Mouse (Mus musculus) T-cell, adult 2 months (primary cell): ENCODE data around the gene Dnah17.

Experiments
- DNase-seq: peaks from one replicate; pipeline ENCODE4 v3.0.0; 2022; ENCODE audit warnings: low spot score

Gene Dnah17

GRCm38 (mm10) chr11:118021806-118022205 lies 108.6 kb downstream of the Dnah17 start:
- peak; percentile 70 for DNase-seq

DNA sequence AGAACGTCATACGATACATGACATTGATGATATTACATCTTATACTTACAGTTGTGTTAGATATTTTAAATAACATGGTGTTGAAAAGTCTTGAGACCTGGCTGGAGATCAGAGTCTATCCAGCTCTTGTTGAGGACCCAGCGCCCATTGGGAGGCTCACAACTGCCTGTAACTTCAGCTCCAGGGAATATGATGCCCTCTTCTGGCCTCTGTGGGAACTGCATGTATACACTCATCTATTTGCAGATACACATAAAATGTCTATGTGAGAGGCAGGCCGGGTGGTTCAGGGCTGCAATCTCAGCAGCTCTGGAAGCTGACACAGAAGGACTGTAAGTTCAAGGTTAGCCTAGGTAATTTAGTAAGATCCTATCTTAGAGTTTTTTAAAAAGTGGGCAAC lies 112.1 kb downstream of the Dnah17 start:
- DNase-seq: peak; percentile 49

GRCm38 (mm10) chr11:118015381-118016145 lies 114.9 kb downstream of the Dnah17 start:
- DNase-seq: peak; percentile 27

GRCm38 (mm10) chr11:118014391-118014995 lies 115.9 kb downstream of the Dnah17 start:
- DNase-seq: peak; percentile 72

GRCm38 (mm10) chr11:118013339-118013738 lies 117.1 kb downstream of the Dnah17 start:
- DNase-seq: no peak

DNA sequence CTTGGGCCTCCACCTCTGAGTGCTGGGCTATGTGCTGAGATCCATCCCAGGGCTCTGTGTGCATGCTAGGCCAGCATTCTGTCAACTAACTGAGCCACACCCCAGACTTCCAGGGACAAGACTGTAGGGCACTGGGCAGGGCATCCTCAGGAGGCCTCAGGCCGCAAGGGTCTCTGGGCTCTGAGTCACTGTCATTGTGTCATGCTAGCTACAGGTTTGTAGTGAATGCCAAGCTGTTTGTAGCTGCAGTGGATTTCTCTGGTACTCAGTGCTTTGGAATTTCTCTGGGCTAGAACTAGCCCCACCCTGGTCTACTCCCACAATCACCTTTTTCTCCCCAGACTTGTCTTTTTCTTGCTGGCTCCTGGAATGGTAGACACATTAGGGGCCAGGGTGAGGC lies 117.8 kb downstream of the Dnah17 start:
- DNase-seq: no peak

- DNase-seq: no peak
These were observed 120.4 kb downstream of the Dnah17 start for GRCm38 (mm10) chr11:118009865-118010571.

- DNase-seq: no peak
These were observed 121.6 kb downstream of the Dnah17 start for GRCm38 (mm10) chr11:118008843-118009242.

DNA sequence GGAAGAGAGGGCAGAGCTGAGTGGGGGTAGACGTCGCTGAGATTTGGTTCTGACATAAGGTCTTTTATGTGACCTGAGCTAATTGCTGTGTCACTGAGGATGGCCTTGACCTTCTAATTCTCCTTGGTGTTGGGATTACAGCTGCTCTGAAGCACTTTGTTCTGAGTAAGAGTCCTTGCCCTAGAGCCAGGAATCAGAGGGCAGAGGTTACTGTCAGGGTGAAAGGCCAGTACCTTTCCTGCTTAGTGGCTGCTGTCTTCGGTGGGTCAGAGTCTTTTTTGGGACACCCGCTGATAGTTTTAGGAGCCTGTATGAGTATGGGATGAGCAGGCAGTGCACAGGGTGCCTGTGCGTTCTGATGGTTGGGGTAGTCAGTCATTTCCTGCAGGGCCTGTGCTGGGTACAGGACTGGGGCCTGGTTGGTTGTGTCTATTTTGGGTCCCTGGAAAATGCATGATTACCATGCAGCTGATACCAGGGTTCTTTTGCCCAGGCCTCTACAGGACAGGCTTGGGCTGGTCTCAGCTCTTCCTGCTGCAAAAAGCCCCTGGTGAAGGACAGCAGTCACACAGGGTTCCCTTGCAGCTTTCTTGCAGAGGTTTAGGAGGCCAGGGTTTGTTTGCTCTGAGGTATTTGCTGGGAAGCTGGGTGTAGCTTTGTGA lies 122.2 kb downstream of the Dnah17 start:
- no peak for DNase-seq

DNA sequence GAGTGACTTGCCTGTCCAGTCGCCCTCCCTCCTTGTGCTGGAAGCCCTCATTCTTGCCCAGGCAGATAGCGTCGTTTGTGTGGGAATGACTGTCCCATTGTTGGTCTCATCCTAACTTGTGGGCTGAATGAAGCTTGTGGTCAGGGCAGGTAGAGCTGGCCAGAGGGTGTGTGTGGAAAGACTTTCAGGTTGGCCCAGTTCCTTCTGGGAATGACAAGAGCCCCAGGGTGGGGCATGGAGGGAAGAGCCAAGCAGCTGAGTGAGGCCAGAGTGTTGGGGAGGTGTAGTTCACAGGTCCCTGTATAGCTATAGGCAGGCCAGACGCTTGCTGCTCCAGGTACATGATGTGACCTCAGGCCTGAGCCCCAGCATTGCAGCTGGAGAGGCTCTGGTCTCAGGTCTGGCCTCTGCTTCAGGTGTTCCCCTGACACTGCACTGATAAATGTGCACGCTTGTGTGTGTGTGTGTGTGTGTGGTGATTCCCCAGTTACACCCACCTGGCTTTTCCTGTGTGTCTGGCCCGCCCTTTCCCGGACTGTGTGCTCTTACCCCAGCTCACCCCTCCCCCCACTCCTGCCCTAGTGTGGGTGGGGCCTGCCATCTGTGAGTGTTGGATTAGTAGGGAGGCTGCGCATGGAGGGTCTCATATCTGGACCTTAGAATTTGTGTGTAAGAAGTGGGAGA lies 122.8 kb downstream of the Dnah17 start:
- no peak for DNase-seq

- no peak for DNase-seq
These were observed 126.2 kb downstream of the Dnah17 start for GRCm38 (mm10) chr11:118004217-118004616.

GRCm38 (mm10) chr11:118003718-118004117 lies 126.7 kb downstream of the Dnah17 start:
- DNase-seq: no peak

DNA sequence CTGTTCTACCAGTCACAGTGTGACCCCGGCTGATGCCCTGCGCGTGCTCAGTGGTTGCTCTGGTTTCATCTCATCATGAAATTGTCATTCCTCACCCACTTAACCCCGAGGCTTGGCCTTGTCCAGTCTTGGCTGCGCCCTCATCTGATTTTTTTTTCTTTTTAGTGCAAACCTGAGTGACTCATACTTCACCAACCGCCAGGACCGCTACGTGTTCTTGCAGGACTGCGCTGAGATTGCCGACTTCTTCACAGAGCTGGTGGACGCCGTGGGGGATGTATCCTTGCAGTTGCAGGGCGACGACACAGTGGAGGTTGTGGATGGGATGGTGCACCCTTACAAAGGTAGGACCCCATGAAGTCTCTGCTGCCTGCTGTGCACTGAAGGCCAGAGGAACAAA lies 127.3 kb downstream of the Dnah17 start:
- DNase-seq: no peak

DNA sequence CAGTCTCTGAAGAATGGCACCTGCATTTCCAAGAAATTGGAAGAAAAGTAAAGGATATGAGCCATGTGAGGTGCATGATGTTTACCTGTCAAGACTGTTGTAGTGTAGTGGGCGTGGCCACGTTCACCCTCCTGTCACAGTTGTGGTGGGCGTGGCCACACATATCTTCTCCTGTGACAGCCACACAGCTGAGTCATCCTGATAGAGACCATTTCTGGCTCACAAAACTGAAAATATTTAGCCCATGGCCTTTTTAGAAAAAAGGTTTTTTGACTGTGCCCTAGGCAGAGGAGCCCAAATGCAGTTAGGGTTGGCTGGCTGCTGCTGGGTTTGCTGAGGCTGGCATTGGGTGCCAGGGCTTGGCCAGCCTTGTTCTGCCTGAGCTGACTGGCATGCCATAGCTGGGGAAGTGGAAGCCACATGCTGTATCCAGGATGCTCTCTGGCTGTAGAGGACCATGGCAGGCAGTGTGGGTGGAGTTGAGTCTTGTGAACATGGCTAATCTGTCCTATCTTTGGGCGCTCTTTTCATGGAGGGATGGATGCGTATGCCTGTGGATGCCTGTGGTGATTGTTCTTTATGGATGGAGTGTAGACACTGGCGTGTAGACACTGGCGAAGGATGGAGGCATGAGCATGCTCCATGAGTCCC lies 129.7 kb downstream of the Dnah17 start:
- no peak for DNase-seq

DNA sequence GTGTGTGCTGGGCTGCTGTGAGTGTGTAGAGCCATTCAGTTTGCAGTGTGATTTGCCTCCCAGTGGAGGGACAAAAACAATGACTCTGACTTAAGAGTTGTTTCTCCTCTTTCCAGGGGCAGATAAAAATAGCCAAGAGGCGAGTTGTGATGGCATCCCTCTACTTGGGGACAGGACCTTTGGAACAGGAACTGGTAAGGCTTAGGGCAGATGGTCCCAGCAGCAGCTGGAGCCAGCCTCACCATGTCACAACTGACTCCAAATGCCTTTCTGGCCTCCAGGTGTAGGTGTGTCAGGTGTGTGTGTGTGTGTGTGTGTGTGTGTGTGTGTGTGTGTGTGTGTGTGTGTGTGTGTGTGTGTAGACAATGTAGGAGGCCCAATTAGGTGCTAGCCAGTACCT lies 130.4 kb downstream of the Dnah17 start:
- DNase-seq: no peak

DNA sequence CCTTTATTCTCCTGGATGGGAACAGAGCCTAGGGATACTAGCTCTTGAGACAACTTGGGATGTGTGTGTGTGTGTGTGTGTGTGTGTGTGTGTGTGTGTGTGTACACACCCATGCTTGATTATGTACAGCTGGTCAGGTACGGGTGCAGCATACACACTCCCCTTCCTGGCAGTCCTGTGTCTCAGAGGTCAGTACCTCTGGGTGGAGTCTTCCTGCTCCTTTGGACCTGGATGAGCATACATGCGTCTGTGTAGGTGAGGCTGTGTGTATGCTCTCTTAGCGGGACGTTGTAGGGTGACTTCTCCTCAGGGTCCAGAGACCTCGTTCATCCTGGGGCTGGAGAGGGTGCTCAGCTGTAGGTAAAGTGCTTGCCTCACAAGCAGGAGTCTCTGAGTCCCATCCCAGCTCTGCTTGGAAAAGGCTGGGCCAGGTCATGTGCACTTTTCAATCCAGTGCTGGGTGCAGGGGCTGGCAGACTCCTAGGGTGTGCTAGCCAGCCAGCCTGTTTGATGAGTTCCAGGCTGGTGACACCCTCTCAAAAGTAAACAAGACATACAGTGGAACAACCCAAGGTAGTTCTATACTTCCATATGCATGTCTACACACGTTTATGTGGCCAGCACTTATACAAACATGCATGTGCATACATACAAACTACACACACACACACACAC lies 131.0 kb downstream of the Dnah17 start:
- DNase-seq: no peak

- no peak for DNase-seq
These were observed 132.1 kb downstream of the Dnah17 start for GRCm38 (mm10) chr11:117998356-117998755.

- no peak for DNase-seq
These were observed 133.3 kb downstream of the Dnah17 start for GRCm38 (mm10) chr11:117997085-117997484.

- no peak for DNase-seq
These were observed 134.4 kb downstream of the Dnah17 start for GRCm38 (mm10) chr11:117996066-117996465.

DNA sequence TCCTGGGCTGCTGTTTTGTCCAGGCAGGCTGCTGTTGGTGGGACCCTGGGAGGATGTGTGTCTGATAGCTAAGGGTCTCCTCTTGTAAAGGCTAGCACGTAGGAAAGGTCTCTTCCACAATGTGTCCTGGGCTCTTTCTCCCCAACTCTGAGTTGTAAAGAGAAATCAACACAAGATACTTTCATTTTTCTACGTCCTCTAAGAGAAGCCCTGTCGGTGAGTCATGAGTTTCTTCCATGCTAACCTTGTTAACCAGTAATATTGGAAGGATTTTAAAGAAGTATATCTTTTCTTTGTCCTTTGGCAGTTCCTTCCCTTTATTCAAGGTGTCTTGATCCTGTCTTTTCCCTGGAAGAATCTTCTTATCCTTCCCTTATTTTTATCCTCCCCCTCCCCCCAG lies 134.8 kb downstream of the Dnah17 start:
- no peak for DNase-seq

- DNase-seq: no peak
These were observed 135.2 kb downstream of the Dnah17 start for GRCm38 (mm10) chr11:117995255-117995654.
